In the genomic region with DNA sequence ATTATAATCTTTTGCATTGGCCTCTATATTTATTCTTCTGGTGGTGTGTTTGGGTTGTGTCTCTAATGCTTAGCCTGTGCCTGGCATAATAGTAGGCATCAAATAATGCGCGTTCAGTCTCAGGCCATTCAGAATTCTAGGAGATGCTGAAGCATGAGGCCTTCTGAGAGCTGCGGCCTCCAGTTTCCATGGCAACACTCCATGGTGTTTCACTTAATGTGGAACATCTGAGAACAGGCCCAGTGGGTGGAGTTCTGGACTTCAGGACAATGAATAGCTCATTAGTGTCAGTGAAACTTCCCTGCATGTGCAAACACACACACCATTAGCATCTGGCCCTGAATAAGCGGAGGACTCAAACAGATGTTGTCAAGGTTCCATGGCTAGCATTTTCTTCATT, we compare ENCODE assay signal across 8 mouse cellular contexts.
A peak's percentile ranks its signal among the peaks of the same experiment; 100 is the strongest.
DNase-seq lines count a peak whose midpoint lies in the region; ATAC-seq and TF ChIP-seq lines count a peak whose summit lies in the region.

No protein-coding gene starts in this region.

- H3K4me1 ChIP-seq in lung, embryonic 14.5 days (ENCODE audit: insufficient read depth), result no peaks in the 10 kb centered on the region
- no peaks in the 10 kb centered on the region for H3K4me1 ChIP-seq in neural tube, embryonic 14.5 days (ENCODE audit: control insufficient read depth, insufficient read depth, low read length)
- H3K4me1 ChIP-seq in stomach, postnatal 0 days (replicated peaks; ENCODE audit: control insufficient read depth, insufficient read depth), result no peaks in the 10 kb centered on the region

- no peaks in the 10 kb centered on the region for H3K36me3 ChIP-seq in lung, embryonic 14.5 days (ENCODE audit: insufficient read depth)
- no peaks in the 10 kb centered on the region for H3K36me3 ChIP-seq in neural tube, embryonic 14.5 days (ENCODE audit: control insufficient read depth, insufficient read depth, low read length)
- no peaks in the 10 kb centered on the region for H3K36me3 ChIP-seq in stomach, postnatal 0 days (ENCODE audit: control insufficient read depth, insufficient read depth, low read length)

- DNase-seq in lung, embryonic 14.5 days, result peak; percentile 30
- DNase-seq in lung, adult 18-20 months, result no peak
- DNase-seq in gastrocnemius, adult 18-20 months (ENCODE audit: low spot score), result peak; percentile 32
- peak; percentile 15 to 25 for DNase-seq in left cerebral cortex, adult 2 months (ENCODE audit: extremely low spot score in 1 of 2, low spot score in 2 of 2)
- no peak for DNase-seq in stomach, postnatal 0 days (ENCODE audit: low spot score)
- no peak for DNase-seq in urinary bladder, adult 2 months (ENCODE audit: low spot score)
- no peak for DNase-seq in spleen, adult 18-20 months

- 59% methylated on average over 4 of the region's 4 CpGs for WGBS in lung, embryonic 14.5 days
- 7% methylated on average over 4 of the region's 4 CpGs for whole genome bisulfite sequencing in neural tube, embryonic 14.5 days
- WGBS in stomach, postnatal 0 days, result 65% methylated on average over 4 of the region's 4 CpGs

- ATAC-seq in lung, embryonic 14.5 days (ENCODE audit: insufficient read depth), result no peak
- ATAC-seq in neural tube, embryonic 14.5 days (ENCODE audit: low read depth), result peak; percentile 87; the same call in 1 of the 2 replicates
- no peak for ATAC-seq in stomach, postnatal 0 days (ENCODE audit: low FRiP score, low TSS enrichment)

- no peak for TF ChIP-seq EP300 in stomach, postnatal 0 days (optimal IDR thresholded peaks at IDR 0.05)

- no peak overlapping the region for H3K27ac ChIP-seq in lung, embryonic 14.5 days (ENCODE audit: low read depth)
- no peak overlapping the region for H3K27ac ChIP-seq in left cerebral cortex, adult 2 months
- no peak overlapping the region for H3K27ac ChIP-seq in neural tube, embryonic 14.5 days (ENCODE audit: low read depth, low read length)
- H3K27ac ChIP-seq in stomach, postnatal 0 days (replicated peaks), result no peak overlapping the region

- no peak overlapping the region for H3K9ac ChIP-seq in lung, embryonic 14.5 days
- no peak overlapping the region for H3K9ac ChIP-seq in neural tube, embryonic 14.5 days (replicated peaks; ENCODE audit: low read depth, low read length)
- no peak overlapping the region for H3K9ac ChIP-seq in stomach, postnatal 0 days (ENCODE audit: low read length)

- H3K9me3 ChIP-seq in lung, embryonic 14.5 days (ENCODE audit: low read depth, low read length), result no peaks in the 10 kb centered on the region
- no peaks in the 10 kb centered on the region for H3K9me3 ChIP-seq in neural tube, embryonic 14.5 days (ENCODE audit: control insufficient read depth, low read length)
- H3K9me3 ChIP-seq in stomach, postnatal 0 days (ENCODE audit: control insufficient read depth, low read length), result no peaks in the 10 kb centered on the region

- H3K27me3 ChIP-seq in lung, embryonic 14.5 days (ENCODE audit: insufficient read depth, low read length), result no peaks in the 10 kb centered on the region
- peaks cover 6% of the 10 kb centered on the region for H3K27me3 ChIP-seq in neural tube, embryonic 14.5 days (ENCODE audit: control insufficient read depth, insufficient read depth, low read length)
- no peaks in the 10 kb centered on the region for H3K27me3 ChIP-seq in stomach, postnatal 0 days (ENCODE audit: control insufficient read depth, insufficient read depth, low read length)

- intact Hi-C loops in left cerebral cortex, adult 2 months (cut with DNase I), result no loop called here

- TF ChIP-seq CTCF in lung, embryonic 14.5 days (IDR thresholded peaks at IDR 0.05; ENCODE audit: low read depth), result no peak
- no peak for TF ChIP-seq CTCF in left cerebral cortex, adult 2 months (IDR thresholded peaks at IDR 0.05)
- TF ChIP-seq CTCF in stomach, postnatal 0 days (IDR thresholded peaks at IDR 0.05; ENCODE audit: low read depth), result no peak

- H3K4me2 ChIP-seq in lung, embryonic 14.5 days, result no peak overlapping the region
- no peak overlapping the region for H3K4me2 ChIP-seq in neural tube, embryonic 14.5 days (ENCODE audit: low read depth, low read length)
- H3K4me2 ChIP-seq in stomach, postnatal 0 days (replicated peaks; ENCODE audit: low read depth), result no peak overlapping the region

- H3K4me3 ChIP-seq in lung, embryonic 14.5 days (ENCODE audit: low read depth, low read length), result no peak overlapping the region
- no peak overlapping the region for H3K4me3 ChIP-seq in left cerebral cortex, adult 2 months
- no peak overlapping the region for H3K4me3 ChIP-seq in neural tube, embryonic 14.5 days (ENCODE audit: low read depth, low read length)
- H3K4me3 ChIP-seq in stomach, postnatal 0 days (ENCODE audit: low read depth, low read length), result no peak overlapping the region

Comparison
In these comparisons a context has a peak if more than half of its experiments do, and no peak if none do; other contexts are left out.
1. DNase-seq: peak in lung, embryonic 14.5 days (single experiment), gastrocnemius, adult 18-20 months (single experiment) and left cerebral cortex, adult 2 months (2 of 2); none in lung, adult 18-20 months (0 of 2), stomach, postnatal 0 days (single experiment), urinary bladder, adult 2 months (single experiment) and spleen, adult 18-20 months (0 of 2).